Mouse (Mus musculus): ENCODE results near the gene 9430015G10Rik. TPM values are rescaled to one million over a fixed set of nuclear protein-coding genes. Genes with fewer than 3 reads are reported as not detected.

9430015G10Rik gene
- total RNA-seq, 2 experiments from 2014 or later, result 27.3 to 34.9 TPM

DNA sequence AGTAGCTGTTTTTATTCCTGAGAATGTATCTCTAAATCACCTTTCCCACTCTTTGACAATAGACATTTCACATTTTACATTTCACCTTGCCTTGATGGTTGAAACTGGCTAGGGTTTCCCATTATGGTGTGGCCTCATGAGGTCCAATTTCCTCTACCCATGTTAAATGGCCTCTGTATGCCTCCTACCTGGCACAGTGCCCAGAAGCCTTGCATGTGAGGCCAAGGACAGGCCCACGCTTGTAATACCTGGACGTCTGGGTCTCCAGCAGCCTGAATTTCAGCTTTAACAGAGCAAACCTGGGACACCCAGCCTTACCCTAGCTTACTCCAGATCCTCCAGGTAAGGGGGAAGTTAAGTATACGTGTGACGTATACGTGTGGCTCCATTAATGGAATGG is 26.4 kb upstream of the 9430015G10Rik start:
- H3K4me3 ChIP-seq, result no peak overlapping the region
- no peak overlapping the region for H3K27ac ChIP-seq
- TF ChIP-seq CTCF (conservative IDR thresholded peaks at IDR 0.05), result no peak
- no peak for DNase-seq (ENCODE audit: low spot score in 2 of 2)

DNA sequence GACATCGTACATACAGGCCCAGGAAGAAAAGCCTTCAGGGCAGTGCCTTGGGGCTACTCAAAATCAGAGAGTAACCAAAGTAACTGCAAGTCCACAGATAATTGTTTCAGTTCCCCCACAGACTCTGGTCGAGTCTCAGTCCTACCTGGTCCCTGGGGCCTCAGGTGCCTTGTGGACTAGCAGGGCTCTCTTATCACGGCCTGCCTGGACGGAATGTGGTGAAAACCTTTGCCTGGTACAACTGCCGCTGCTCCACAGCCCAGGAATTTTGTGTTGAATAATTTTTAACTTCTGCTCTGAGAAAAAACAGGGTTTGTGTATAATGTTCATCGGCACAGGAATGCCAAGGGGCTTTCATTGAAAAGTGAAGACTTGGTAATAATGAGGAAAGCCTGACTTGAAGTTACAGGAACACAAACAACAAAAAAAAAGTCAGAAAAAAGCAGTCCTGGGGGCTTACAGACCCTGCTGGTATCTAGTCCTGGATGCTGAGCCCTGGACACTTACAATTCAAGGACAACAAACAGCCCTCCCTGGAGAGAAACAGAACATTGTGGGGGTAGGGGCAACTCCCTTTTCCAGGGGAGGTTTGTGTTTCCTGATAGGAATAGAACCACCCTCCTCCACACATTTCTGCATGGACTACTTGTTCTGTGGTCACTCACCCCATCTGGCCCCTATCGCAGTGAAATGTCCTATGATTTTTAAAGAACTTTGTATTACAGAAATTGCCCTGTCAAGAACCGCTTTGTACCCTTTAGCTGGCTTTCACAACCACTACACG is 25.5 kb upstream of the 9430015G10Rik start:
- Histone ChIP-seq H3K4me3 (no peak overlapping the region), H3K27ac (no peak overlapping the region)
- no peak for DNase-seq (ENCODE audit: low spot score in 2 of 2)
- TF ChIP-seq CTCF (conservative IDR thresholded peaks at IDR 0.05), result no peak

DNA sequence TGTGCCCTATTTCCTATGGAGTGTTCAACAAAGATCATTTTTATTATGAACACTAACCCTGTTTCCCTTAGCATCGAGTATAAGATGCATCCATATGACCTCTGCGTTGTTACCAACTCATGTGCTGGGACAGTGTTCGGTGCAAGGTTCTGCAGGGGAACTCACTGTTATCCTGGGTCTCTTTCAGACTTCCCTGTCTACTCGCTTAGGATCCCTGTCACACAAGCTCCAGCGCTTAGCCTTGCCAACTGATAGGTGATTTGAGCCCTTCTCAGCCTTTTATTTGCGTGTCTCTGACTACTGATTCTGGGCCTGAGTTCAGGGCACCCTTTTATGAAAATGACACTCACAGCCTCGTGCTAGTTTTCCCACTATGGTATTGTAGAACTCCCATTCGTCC is 24.5 kb upstream of the 9430015G10Rik start:
- Histone ChIP-seq H3K27ac (no peak overlapping the region), H3K4me3 (no peak overlapping the region)
- DNase-seq (ENCODE audit: low spot score in 2 of 2), result no peak
- TF ChIP-seq CTCF (conservative IDR thresholded peaks at IDR 0.05), result no peak

DNA sequence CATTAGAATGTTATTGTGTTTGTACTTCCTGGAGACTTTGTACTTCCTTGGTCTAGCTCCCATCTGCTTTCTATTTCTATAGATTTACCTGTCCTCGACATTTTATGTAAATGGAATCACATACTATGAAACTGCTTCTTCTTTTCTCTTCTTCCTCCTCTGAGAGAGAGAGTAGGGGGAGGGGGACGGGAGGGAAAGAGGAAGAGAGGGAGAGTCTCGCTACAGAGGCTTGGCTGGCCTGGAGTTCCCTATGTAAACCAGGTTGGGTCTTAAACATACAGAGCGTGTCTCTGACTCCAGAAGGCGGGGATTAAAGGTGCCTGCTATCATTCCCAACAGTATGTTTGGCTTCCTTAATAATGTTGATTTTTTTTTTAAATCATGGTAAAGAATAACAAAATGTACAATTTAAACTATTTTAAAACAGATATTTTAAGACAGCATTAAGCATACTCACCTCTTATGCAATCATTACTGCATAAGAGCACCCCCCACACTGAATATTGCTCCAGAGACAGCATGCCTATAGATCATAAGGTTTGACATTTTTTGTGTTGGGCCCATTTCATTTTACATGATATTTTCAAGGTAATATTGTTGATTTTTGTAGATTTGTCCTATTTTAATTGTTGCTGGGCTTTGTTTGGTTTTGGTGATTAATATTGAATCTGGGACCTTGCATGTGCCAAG is 22.2 kb upstream of the 9430015G10Rik start:
- TF ChIP-seq CTCF (conservative IDR thresholded peaks at IDR 0.05), result no peak
- Histone ChIP-seq H3K27ac (no peak overlapping the region), H3K4me3 (no peak overlapping the region)
- DNase-seq (ENCODE audit: low spot score in 2 of 2), result no peak

DNA sequence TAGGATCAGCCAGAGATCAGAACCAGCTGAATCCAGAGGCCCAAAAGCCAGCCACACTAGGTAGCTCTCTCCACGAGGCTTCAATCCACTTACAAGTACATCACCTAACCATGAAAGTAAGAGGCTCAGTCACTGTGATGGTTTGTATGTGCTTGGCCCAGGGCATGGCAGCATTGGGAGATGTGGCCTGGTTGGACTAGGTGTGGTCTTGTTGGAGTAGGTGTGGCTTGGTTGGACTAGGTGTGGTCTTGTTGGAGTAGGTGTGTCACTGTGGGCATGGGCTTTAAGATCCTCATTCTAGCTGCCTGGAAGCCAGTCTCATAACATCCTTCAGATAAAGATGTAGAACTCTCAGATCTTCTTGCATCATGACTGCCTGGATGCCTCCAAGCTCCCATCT is 18.5 kb upstream of the 9430015G10Rik start:
- Histone ChIP-seq H3K4me3 (no peak overlapping the region), H3K27ac (no peak overlapping the region)
- DNase-seq (ENCODE audit: low spot score in 2 of 2), result no peak
- TF ChIP-seq CTCF (conservative IDR thresholded peaks at IDR 0.05), result no peak

DNA sequence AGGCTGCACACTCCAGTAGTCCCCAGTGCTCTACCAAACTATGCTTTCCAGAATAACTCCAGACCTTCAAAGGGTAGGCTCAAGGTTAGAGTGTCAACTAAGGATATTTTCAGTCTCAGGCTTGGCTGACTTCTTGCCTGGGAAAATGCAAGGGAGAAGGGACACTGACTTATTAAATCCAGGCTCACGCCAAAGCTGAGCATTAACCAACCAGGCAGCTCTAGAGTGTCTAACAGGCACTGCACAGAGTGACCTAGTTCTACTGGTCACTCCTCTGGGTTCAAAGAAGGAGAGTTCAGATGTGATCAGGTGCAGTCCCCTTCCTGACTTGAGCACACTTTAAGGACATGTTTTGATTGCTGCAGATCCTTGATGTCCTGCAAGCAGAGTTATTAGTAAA is 17.0 kb upstream of the 9430015G10Rik start:
- no peak for TF ChIP-seq CTCF (conservative IDR thresholded peaks at IDR 0.05)
- Histone ChIP-seq H3K4me3 (no peak overlapping the region), H3K27ac (peak overlapping the region; percentile 36; the same call in 1 of the 2 replicates)
- no peak for DNase-seq (ENCODE audit: low spot score in 2 of 2)

DNA sequence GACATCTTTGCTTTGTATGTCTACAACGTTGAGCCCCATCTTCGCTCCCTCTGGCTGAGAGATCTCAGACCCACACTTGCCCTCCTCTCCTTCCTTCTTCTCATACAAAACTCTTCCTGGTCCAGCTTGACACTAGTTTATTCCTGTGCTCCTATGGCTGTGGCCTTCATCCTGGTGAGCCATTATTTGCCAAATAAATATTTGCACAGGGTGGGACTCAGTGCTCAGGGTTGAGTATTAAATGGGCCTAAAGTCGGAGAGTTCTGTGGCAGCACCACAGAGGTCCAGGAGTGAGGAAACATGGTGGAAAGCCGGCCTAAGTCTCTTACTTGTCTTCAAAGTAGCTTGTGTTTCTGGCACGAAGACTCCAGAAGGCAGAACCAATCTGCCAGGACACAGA is 16.0 kb upstream of the 9430015G10Rik start:
- Histone ChIP-seq H3K27ac (no peak overlapping the region), H3K4me3 (no peak overlapping the region)
- TF ChIP-seq CTCF (conservative IDR thresholded peaks at IDR 0.05), result no peak
- DNase-seq (ENCODE audit: low spot score in 2 of 2), result no peak

DNA sequence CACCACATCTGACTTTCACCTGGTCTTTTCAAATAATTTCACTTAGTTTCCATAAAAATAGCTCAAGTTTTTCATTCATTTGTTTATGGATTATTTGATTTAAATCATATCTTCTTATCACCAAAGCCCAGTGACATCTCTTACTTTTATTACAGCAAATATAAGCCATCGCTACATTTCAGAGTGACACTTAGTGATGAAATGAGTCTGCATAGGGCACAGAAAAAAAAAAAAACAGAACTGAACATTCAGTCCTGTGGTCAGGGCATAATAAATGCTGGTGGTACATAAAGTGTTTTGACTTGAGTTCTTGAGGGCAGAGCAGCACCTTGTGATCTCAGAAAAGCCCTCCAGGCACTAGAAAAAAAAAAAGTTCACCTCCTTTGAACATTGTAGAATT is 13.6 kb upstream of the 9430015G10Rik start:
- no peak overlapping the region for H3K27ac ChIP-seq
- no peak for TF ChIP-seq CTCF (conservative IDR thresholded peaks at IDR 0.05)
- no peak overlapping the region for H3K4me3 ChIP-seq
- DNase-seq (ENCODE audit: low spot score in 2 of 2), result no peak

DNA sequence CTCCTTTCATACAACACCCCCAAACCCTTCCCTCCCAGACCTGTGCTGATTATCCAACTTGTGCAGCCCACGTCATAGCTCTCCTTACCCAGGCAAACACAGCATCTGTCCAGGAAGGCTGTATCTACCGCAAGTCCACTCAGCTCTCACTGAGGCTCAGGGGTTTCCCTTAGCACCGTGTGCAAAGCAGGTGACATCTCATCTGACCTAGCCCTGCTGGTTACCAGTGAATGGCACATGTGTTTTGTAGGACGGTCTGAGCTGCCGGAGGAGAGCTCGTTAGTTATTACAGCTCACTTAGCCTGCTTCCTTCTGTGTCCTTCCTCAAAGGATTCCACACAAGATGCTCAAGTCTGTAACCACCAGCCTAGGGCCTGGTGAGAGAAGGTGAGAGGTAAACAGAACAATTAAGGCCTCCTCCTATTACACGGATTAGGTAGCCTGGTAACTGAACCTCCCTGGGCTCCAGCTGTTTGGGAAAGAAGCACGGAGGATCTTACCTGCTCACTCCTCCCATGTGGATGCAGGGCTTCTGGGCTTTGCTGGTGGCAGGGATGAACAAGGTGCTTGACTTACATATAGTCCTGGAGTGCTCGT is 11.9 kb upstream of the 9430015G10Rik start:
- no peak for TF ChIP-seq CTCF (conservative IDR thresholded peaks at IDR 0.05)
- no peak overlapping the region for H3K27ac ChIP-seq
- no peak overlapping the region for H3K4me3 ChIP-seq
- no peak for DNase-seq (ENCODE audit: low spot score in 2 of 2)

DNA sequence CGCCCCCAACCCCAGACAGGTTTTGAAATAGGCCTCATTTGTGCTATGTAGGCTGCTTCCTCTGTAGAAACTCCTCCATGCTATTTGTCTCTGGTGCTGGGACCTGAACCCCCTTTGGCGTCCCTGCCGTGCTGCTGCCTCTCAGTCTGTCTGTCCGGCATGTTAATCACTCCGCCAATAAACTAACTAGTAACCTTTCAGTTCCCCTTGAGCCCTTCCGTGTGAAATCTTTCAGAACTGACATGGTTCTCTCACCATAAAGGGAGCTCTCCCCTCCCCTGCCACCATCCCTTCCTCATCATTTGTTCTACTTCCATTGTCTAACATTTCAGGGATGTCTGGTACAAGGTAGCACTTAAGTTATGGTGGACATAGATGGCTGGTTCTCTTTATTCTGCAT is 10.4 kb upstream of the 9430015G10Rik start:
- no peak for TF ChIP-seq CTCF (conservative IDR thresholded peaks at IDR 0.05)
- DNase-seq (ENCODE audit: low spot score in 2 of 2), result no peak
- Histone ChIP-seq H3K4me3 (no peak overlapping the region), H3K27ac (no peak overlapping the region)

DNA sequence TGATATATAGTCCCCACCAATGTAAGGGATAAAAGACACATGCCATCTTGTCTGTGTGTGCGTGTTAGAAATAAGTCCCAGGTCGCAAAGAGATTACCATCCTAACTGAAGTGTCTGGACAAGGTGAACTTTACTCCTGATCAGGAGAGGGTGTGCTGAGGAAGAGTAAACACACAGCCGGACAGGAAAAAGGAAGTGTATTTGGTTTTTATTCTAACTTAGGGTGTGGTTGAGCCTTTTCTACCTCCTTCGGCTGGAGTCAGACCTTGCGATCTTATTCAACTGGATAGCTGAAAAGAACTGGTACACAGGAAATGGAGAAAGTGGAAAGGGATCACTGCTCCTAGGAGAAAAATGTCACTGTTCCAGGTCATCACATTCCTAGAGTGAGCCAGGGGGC is 9.3 kb upstream of the 9430015G10Rik start:
- no peak overlapping the region for H3K27ac ChIP-seq
- TF ChIP-seq CTCF (conservative IDR thresholded peaks at IDR 0.05), result no peak
- DNase-seq (ENCODE audit: low spot score in 2 of 2), result no peak
- H3K4me3 ChIP-seq, result no peak overlapping the region

DNA sequence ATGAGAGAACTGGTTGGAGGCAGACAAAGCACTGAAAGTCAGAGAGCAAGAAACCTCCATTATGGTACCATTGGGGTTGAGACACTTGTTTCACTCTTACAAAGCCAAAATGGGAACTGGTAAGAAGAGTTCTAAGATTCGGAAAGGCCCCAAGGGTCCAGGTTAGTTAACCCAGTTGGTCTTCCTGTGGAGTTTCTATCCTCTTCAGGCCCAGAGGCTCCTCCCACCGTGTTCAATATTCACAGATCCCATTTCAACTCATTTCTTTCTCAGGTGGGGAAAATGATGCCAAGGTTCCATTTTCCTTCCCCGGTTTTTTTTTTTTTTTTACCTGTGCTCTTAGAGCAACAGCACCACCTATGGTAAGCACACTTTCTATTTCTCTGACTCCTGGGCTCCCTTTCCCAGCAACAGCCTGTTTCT is 8.3 kb upstream of the 9430015G10Rik start:
- H3K27ac ChIP-seq, result no peak overlapping the region
- no peak overlapping the region for H3K4me3 ChIP-seq
- TF ChIP-seq CTCF (conservative IDR thresholded peaks at IDR 0.05), result peak; percentile 58
- DNase-seq (ENCODE audit: low spot score in 2 of 2), result no peak

DNA sequence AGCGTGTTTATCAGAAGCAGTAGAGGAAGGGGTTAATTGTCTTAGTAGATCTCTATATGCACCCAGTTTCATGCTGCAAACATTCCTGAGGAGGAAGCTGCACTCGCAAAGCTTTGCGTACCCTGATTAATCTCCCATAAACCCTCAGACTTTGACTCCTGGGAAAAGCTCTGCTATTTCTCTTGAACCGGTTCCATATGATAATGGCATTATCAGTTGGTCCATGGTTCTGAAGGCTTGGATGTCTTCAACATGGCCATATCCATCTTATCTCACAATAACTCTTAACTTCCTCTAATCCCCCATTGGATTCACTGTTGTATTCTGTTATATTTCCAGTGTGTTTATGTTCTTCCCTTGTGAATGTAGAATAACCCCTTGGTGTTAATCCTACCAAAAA is 6.4 kb upstream of the 9430015G10Rik start:
- no peak for TF ChIP-seq CTCF (conservative IDR thresholded peaks at IDR 0.05)
- no peak for DNase-seq (ENCODE audit: low spot score in 2 of 2)
- Histone ChIP-seq H3K4me3 (no peak overlapping the region), H3K27ac (no peak overlapping the region)
